In genomic region chr7:65906528-65907272, GRCm38 (mm10) we compare ENCODE assay signal across 28 mouse cellular contexts. TPM values are rescaled to one million over a fixed set of nuclear protein-coding genes. Genes with fewer than 3 reads are reported as not detected.
DNase-seq lines count a peak whose midpoint lies in the region; ATAC-seq and TF ChIP-seq lines count a peak whose summit lies in the region.
"Had no signal": no experiment of that assay in that cellular context is flagged by ENCODE, and none has a peak within 500 bp of the region (broad histone marks: within the 10 kb centered on the region; RNA-seq: fewer than 3 reads in every experiment).

No protein-coding gene starts in this region.

- no peaks in the 10 kb centered on the region for H3K9me3 ChIP-seq in midbrain, embryonic 11.5 days (ENCODE audit: control insufficient read depth, low read length)
- no peaks in the 10 kb centered on the region for H3K9me3 ChIP-seq in midbrain, embryonic 13.5 days
- no peaks in the 10 kb centered on the region for H3K9me3 ChIP-seq in kidney, embryonic 14.5 days (ENCODE audit: control insufficient read depth, low read length)
- H3K9me3 ChIP-seq: embryonic facial prominence, embryonic 13.5 days; hindbrain, embryonic 15.5 days; limb, embryonic 10.5 days; liver, embryonic 12.5 days; lung, embryonic 15.5 days; megakaryocyte, embryonic 14.5 days; midbrain, embryonic 15.5 days; neural tube, embryonic 12.5 days had no signal

- H3K27me3 ChIP-seq in liver, adult 2 months (ENCODE audit: control insufficient read depth, insufficient read depth, low read length): no peaks in the 10 kb centered on the region
- H3K27me3 ChIP-seq in midbrain, embryonic 11.5 days (ENCODE audit: control insufficient read depth, insufficient read depth, low read length): no peaks in the 10 kb centered on the region
- H3K27me3 ChIP-seq in midbrain, embryonic 13.5 days: no peaks in the 10 kb centered on the region
- no peaks in the 10 kb centered on the region for H3K27me3 ChIP-seq in kidney, embryonic 14.5 days (ENCODE audit: control insufficient read depth, insufficient read depth, low read length)
- H3K27me3 ChIP-seq: embryonic facial prominence, embryonic 13.5 days; hindbrain, embryonic 15.5 days; liver, embryonic 12.5 days; lung, embryonic 15.5 days; midbrain, embryonic 15.5 days; neural tube, embryonic 12.5 days had no signal

- H3K36me3 ChIP-seq in liver, adult 2 months (ENCODE audit: control insufficient read depth, insufficient read depth, low read length): no peaks in the 10 kb centered on the region
- no peaks in the 10 kb centered on the region for H3K36me3 ChIP-seq in midbrain, embryonic 11.5 days (ENCODE audit: control insufficient read depth, insufficient read depth, low read length)
- H3K36me3 ChIP-seq in midbrain, embryonic 13.5 days: no peaks in the 10 kb centered on the region
- no peaks in the 10 kb centered on the region for H3K36me3 ChIP-seq in kidney, embryonic 14.5 days (ENCODE audit: control insufficient read depth, insufficient read depth, low read length)
- H3K36me3 ChIP-seq: embryonic facial prominence, embryonic 13.5 days; hindbrain, embryonic 15.5 days; limb, embryonic 10.5 days; liver, embryonic 12.5 days; lung, embryonic 15.5 days; midbrain, embryonic 15.5 days; neural tube, embryonic 12.5 days had no signal

- no peak for TF ChIP-seq POLR2A in liver, adult 2 months (IDR thresholded peaks at IDR 0.05; ENCODE audit: extremely low read depth, insufficient read depth, low read length)

- peak; percentile 86 for DNase-seq in liver, adult 2 months (ENCODE audit: extremely low read depth, low read depth, low spot score)
- no peak for DNase-seq in liver
- DNase-seq in midbrain, embryonic 11.5 days (ENCODE audit: low spot score, missing footprints): peak; percentile 60
- peak; percentile 49 for DNase-seq in adrenal gland, postnatal 14 days
- DNase-seq in layer of hippocampus, adult 8-10 months (ENCODE audit: low spot score in 2 of 2): no peak
- DNase-seq: cerebellum, adult 2 months; cerebellum, postnatal 36 days; embryo, embryonic 11 days; gastrocnemius, postnatal 36 days; kidney, adult 8-10 months; kidney, postnatal 14 days; right cerebral cortex, postnatal 25 days; thymus, postnatal 25 days had no signal

- H3K79me2 ChIP-seq in liver, adult 2 months (ENCODE audit: control insufficient read depth, insufficient read depth, low read length): peaks cover 21% of the 10 kb centered on the region; the same call in 1 of the 2 replicates

- WGBS in liver, adult 2 months: 47% methylated on average over 9 of the region's 9 CpGs
- 88% methylated on average over 9 of the region's 9 CpGs for WGBS in midbrain, embryonic 11.5 days
- WGBS in midbrain, embryonic 13.5 days: 92% methylated on average over 9 of the region's 9 CpGs
- WGBS in kidney, embryonic 14.5 days: 85% methylated on average over 9 of the region's 9 CpGs

- no peak overlapping the region for H3K4me2 ChIP-seq in midbrain, embryonic 11.5 days
- H3K4me2 ChIP-seq in midbrain, embryonic 13.5 days (replicated peaks): no peak overlapping the region
- H3K4me2 ChIP-seq in kidney, embryonic 14.5 days (replicated peaks; ENCODE audit: low read depth, low read length): no peak overlapping the region
- H3K4me2 ChIP-seq: embryonic facial prominence, embryonic 13.5 days; heart, embryonic 11.5 days; hindbrain, embryonic 15.5 days; liver, embryonic 12.5 days; lung, embryonic 15.5 days; midbrain, embryonic 15.5 days; neural tube, embryonic 12.5 days had no signal

- H3K4me1 ChIP-seq in liver, adult 2 months (ENCODE audit: control insufficient read depth, insufficient read depth, low read length): peaks cover 21% of the 10 kb centered on the region
- peaks cover 4% of the 10 kb centered on the region; the same call in 1 of the 2 replicates for H3K4me1 ChIP-seq in midbrain, embryonic 11.5 days (ENCODE audit: control insufficient read depth, insufficient read depth, low read length)
- peaks cover 9% of the 10 kb centered on the region for H3K4me1 ChIP-seq in midbrain, embryonic 13.5 days (replicated peaks)
- H3K4me1 ChIP-seq in kidney, embryonic 14.5 days (ENCODE audit: control insufficient read depth, insufficient read depth, low read length): peaks cover 8% of the 10 kb centered on the region
- H3K4me1 ChIP-seq: megakaryocyte, embryonic 14.5 days; midbrain, embryonic 15.5 days had no signal

- no peak for TF ChIP-seq CTCF in liver, adult 2 months (IDR thresholded peaks at IDR 0.05; ENCODE audit: low read depth, low read length)

- no peak overlapping the region for H3K9ac ChIP-seq in liver, adult 2 months (ENCODE audit: low read depth, low read length)
- H3K9ac ChIP-seq in midbrain, embryonic 11.5 days (ENCODE audit: low read length): no peak overlapping the region
- H3K9ac ChIP-seq in midbrain, embryonic 13.5 days (replicated peaks): no peak overlapping the region
- H3K9ac ChIP-seq in kidney, embryonic 14.5 days (ENCODE audit: low read depth, low read length): no peak overlapping the region
- H3K9ac ChIP-seq: embryonic facial prominence, embryonic 13.5 days; hindbrain, embryonic 15.5 days; liver, embryonic 12.5 days; lung, embryonic 15.5 days; midbrain, embryonic 15.5 days; neural tube, embryonic 12.5 days had no signal

- ATAC-seq in midbrain, embryonic 11.5 days (ENCODE audit: low FRiP score): no peak
- no peak for ATAC-seq in midbrain, embryonic 13.5 days
- ATAC-seq in kidney, embryonic 14.5 days (ENCODE audit: low FRiP score, low TSS enrichment): no peak
- ATAC-seq: activated CD4-positive, CD25-positive, alpha-beta regulatory T cell, adult 4 months; forebrain, embryonic 14.5 days; liver, embryonic 12.5 days; midbrain, embryonic 15.5 days had no signal

- peak overlapping the region; percentile 58 for H3K27ac ChIP-seq in liver, adult 2 months (replicated peaks; ENCODE audit: insufficient read depth, low read depth, low read length)
- no peak overlapping the region for H3K27ac ChIP-seq in midbrain, embryonic 11.5 days (ENCODE audit: low read depth, low read length)
- H3K27ac ChIP-seq in midbrain, embryonic 13.5 days: no peak overlapping the region
- H3K27ac ChIP-seq in kidney, embryonic 14.5 days (ENCODE audit: low read depth, low read length): no peak overlapping the region
- H3K27ac ChIP-seq: embryonic facial prominence, embryonic 13.5 days; hindbrain, embryonic 15.5 days; limb, embryonic 10.5 days; liver, embryonic 12.5 days; lung, embryonic 15.5 days; midbrain, embryonic 15.5 days; neural tube, embryonic 12.5 days had no signal

- H3K4me3 ChIP-seq in liver, adult 2 months (ENCODE audit: insufficient read depth, low read depth, low read length): no peak overlapping the region
- no peak overlapping the region for H3K4me3 ChIP-seq in midbrain, embryonic 11.5 days (ENCODE audit: low read depth, low read length)
- H3K4me3 ChIP-seq in midbrain, embryonic 13.5 days (replicated peaks): no peak overlapping the region
- H3K4me3 ChIP-seq in kidney, embryonic 14.5 days (ENCODE audit: low read length): no peak overlapping the region
- H3K4me3 ChIP-seq: embryonic facial prominence, embryonic 13.5 days; erythroblast, embryonic 14.5 days; hindbrain, embryonic 15.5 days; limb, embryonic 10.5 days; liver, embryonic 12.5 days; lung, embryonic 15.5 days; megakaryocyte, embryonic 14.5 days; midbrain, embryonic 15.5 days; neural tube, embryonic 12.5 days had no signal

RNA-seq across cellular contexts. Expression of gene Pcsk6, which starts 45.2 kb away (rescaled TPM):
- 46.2 and 50.2 TPM in 2 replicates for total RNA-seq in liver, adult 2 months (2014; rRNA removed)
- 43.2 and 45.8 TPM in 2 replicates for polyA plus RNA-seq in liver, adult 2 months (2012; rRNA removed)
- polyA plus RNA-seq in midbrain, embryonic 11.5 days (2014; fragmentation: Nextera tagmentation; extraction: Ambion mirVana): 0.69 and 0.85 TPM in 2 replicates
- polyA plus RNA-seq in midbrain, embryonic 13.5 days (2015; fragmentation: Nextera tagmentation; extraction: Ambion mirVana): 0.52 and 0.74 TPM in 2 replicates
- 32.1 and 32.7 TPM in 2 replicates for total RNA-seq in adrenal gland, postnatal 14 days (2021)
- polyA plus RNA-seq in kidney, embryonic 14.5 days (2014; fragmentation: Nextera tagmentation; extraction: Ambion mirVana): 2.7 and 2.9 TPM in 2 replicates
- total RNA-seq in layer of hippocampus, adult 8-10 months (2022): 10 to 100 TPM; 12.8 to 23.4 (median 18.9) TPM
- total RNA-seq: hematopoietic stem cell, adult 5-6 weeks had no signal
- polyA plus RNA-seq: activated CD4-positive, CD25-positive, alpha-beta regulatory T cell, adult 4 months had no signal

Comparison
In these comparisons a context has a peak if more than half of its experiments do, and no peak if none do; other contexts are left out.
1. DNase-seq: peak in liver, adult 2 months (single experiment), midbrain, embryonic 11.5 days (single experiment) and adrenal gland, postnatal 14 days (single experiment); none in liver (single experiment) and layer of hippocampus, adult 8-10 months (0 of 2).
2. RNA of gene Pcsk6, which starts 45.2 kb away (polyA plus RNA-seq): 43.2 to 45.8 TPM in liver, adult 2 months; 2.7 to 2.9 TPM in kidney, embryonic 14.5 days, 0.69 to 0.85 TPM in midbrain, embryonic 11.5 days and 0.52 to 0.74 TPM in midbrain, embryonic 13.5 days; every median in the first group is over 10 times any median in the second.